Mouse (Mus musculus) adipocyte (in vitro differentiated cells): ENCODE results near the gene Spib.
A peak's percentile ranks its signal among the peaks of the same experiment; 100 is the strongest.

Experiments
- DNase-seq: peaks from one replicate; pipeline ENCODE4 v3.0.0-alpha.2; 2016; ENCODE audit warnings: low spot score

Spib gene

DNA sequence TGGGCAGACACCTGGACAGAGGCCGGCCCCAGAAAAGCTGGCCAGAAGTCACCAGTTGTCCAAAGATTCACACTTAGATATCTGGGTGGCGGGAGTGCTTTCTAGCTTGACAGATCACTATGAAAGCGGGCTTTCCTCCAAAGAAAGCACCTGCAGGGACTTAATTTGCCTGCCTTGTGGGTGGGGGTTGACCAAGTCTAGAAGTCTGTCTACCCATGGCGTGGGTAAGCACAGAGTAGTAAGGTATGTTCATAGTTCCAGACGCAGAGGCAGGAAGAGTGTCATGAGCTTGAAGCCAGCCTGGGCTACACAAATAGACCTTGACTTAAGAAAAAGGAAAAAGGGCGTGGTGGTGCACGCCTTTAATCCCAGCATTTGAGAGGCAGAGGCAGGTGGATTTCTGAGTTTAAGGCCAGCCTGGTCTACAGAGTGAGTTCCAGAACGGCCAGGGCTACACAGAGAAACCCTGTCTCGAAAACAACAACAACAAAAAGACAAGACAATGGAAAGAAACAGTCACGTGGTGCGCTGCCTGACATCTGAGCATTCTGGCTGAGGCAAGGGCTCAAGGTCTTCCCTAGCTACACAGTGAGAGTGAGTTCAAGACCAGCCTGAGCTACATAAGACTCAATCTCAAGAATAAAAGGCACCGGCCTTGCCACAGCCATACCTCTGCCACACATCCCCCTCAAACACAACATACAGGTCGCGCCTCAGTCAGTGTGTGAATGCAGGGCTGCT lies 5.3 kb downstream of the Spib start:
- no peak for DNase-seq

DNA sequence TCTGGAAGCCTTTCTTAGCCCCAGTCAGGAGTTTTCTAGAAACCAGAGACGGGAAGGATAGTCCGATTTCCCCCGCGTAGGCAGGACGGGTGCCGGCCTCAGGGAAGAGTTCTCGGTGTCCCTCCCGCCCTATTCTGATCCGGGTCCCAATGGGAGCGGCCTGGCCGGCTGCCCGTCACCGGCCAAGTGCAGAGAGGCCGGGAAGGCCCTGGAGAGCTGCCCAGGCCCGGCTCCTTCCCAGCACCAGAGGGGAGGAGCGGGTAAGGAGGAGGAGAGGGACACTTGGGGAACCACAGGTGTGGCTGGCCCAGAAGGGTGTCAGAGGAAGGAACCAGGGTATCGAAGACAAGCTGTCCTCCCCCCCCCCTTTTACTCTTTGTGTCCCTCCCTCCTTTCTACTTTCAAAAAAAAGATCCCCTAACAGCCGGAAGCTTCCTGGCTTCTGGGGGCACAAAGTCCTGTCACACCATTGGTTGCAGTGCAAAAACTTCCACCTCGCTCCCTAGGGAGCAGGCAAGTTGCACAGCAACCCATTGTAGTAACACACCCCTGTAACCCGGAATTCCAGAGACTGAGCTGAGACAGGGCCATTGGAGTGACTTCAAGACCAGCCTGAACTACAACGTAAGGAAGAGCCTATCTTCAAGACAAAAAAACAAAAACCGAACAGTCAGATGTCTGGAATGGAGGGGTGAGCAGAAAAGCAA lies 6.6 kb downstream of the Spib start:
- DNase-seq, result peak; percentile 84

DNA sequence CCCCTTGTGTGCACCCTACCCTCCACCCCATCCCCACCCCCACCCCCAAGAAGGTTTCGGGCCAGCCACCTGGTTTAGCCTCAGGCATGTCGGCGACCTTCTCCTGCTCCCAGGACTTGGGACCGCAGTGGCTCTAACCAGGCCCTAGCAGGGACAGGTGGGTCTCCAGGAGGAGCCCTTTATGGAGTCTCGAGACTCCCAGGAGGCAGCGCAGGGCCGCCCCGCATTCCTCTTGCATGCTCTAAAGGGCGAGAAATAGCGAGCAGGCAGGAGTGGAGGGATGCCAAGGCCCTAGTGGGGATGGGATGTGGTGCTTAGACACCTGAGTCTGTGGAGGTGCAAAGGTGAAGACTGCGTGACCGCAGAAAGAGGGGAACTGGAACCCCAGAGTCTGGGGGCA lies 7.4 kb downstream of the Spib start, which contains the start of gene Mybpc2:
Mybpc2 (minus strand) TSS at position 155 of the 400 bp plus-strand sequence.
- DNase-seq, result no peak

GRCm38 (mm10) chr7:44523056-44523455 lies 8.8 kb downstream of the Spib start:
- no peak for DNase-seq

DNA sequence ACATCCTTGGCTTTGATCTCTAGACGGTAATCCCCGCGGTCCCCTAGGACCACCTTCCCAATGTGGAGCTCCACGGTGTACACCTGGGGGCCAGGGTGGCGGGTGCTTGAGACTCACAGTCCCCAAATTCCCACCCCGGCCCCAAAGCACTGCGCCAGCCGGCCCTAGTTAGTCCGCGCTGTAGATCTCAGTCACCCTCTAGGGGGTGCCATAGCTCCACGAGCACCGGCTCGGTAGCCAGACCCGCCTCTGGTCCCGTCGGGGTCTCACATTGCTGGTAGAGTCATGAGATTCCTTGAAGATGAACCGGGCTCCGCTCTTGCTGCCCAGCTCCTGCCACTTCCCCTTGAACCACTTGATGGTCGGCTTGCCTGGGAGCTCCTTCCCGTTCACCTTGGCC lies 10.2 kb downstream of the Spib start:
- no peak for DNase-seq

DNA sequence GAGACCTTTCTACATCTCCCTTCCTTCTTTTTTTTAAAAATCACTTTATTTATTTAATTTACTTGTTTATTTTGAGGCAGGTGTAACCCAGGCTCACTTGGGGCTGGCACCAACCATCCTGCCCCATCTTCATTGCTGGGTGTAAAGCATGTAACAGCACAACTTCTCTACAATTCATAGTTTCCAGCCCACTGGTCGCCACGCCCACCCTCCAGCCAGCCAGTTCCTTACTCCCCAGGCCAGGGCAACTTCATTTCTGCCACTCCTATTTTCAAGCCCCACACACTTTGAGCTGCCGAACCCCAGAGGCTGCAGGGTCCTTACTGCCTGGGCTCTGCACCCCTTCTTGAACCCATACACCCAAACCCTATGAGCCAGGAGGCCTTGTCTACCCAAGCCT lies 10.9 kb downstream of the Spib start:
- DNase-seq, result no peak

GRCm38 (mm10) chr7:44519240-44519913 lies 12.5 kb downstream of the Spib start:
- DNase-seq, result no peak

- DNase-seq, result no peak
Observed at GRCm38 (mm10) chr7:44507491-44507890, 24.4 kb downstream of the Spib start.

DNA sequence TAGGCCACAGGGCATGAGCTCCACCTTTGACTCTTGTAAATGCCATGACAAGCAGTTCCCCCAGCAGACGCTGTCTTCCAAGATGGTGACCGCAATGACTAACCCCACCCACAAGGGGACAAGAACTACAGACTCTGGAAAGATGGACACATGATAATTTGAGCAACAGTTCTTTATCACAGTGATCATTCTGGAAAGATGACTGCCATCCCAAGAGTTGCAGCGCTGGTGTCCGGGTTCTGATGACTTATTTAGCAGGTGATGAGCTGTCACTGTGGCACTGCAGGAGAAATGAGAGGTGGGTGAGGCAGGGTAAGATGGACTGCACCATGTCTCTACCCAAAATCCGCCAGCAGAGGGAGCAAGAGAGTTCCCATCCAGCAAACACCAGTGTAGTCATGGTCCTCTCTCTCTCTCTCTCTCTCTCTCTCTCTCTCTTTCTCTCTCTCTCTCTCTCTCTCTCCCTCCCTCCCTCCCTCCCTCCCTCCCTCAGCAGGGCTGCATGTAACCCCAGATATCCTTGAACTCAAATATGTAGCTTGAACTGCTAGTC lies 30.2 kb downstream of the Spib start:
- DNase-seq, result peak; percentile 70

- DNase-seq, result no peak
Observed at GRCm38 (mm10) chr7:44500046-44500445, 31.8 kb downstream of the Spib start.

DNA sequence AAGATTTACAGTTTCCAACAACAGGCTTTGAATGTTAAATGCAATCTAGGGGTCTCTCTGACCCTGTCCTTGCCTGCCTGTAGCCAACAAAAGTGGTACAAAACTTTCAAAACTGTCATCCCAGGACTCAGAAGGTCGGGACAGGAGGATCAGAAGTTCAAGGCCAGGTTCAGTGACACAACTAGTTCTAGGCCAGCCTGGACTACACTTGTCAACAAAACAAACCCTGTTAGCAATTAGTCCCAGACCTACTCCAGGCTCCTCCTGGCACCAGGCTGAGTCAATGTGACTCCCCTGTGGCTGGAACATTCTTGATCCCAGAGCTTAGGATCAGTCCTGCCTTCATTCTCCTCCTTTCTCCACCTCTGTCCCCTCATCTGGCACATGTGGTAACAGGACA lies 32.9 kb downstream of the Spib start:
- no peak for DNase-seq

- no peak for DNase-seq
Observed at GRCm38 (mm10) chr7:44497361-44498055, 34.4 kb downstream of the Spib start.

GRCm38 (mm10) chr7:44496771-44497109 lies 35.1 kb downstream of the Spib start:
- DNase-seq, result no peak

DNA sequence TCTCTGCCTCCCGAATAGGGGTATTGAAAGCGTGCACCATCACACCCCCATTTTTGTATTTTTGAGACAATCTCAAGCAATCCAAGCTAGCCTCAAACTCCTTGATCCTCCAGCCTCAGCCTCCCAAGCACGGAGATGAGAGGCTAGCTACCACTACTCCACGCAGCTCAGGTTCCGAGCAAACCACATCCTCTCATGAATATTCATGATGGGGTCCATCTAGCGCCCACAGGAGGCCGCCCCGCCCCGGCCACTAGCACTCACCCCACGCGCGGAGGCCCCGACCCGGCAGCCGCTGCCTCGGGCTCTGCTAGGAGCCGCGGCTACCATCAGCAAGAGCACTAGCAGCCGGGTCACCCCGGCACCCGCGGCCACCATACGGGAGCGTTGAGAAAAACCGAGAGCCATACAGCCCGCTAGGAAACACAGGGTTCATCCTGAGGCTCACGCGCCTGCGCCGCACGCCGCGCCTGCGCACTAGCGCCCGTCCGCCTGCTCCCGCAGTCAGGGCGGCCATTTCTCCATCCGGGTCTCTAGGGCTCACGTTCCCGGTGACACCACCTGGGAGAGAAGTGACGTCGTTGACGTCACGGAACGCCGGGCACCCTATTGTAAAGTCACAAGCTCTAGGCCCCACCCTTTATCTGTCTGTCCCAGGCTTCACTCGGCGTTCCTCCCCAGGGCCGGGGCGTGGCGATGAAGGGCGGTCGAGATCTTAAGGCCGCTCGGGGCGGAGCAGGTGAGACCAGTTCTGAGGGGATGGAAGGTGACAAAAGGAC lies 35.7 kb downstream of the Spib start, which contains the start of the genes Emc10 and Fam71e1:
Emc10 (minus strand) TSS at position 538 of the 779 bp plus-strand sequence.
Fam71e1 (plus strand) TSS at position 590 of the 779 bp plus-strand sequence.
- DNase-seq, result peak; percentile 96

DNA sequence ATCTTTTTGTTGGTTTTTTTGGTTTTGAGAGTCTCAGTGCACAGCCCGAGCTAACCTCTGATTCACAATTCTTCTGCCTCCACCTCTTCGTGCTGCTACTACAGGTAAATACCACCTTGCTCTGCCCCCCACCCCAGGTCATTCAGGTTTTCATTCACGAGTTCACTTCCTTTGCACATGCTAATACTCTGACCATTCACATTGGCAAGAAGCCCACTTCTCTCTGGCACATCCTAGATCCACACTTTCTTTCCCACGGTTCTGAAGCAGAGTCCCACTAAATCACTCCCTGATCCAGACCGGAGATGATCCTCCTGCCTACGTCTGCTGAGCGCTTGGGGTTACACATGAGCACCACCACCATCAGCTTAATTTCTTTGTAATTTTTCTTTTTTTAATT lies 36.8 kb downstream of the Spib start:
- DNase-seq, result no peak

- no peak for DNase-seq
Observed at GRCm38 (mm10) chr7:44494681-44495080, 37.2 kb downstream of the Spib start.

- DNase-seq, result no peak
Observed at GRCm38 (mm10) chr7:44492166-44492826, 39.6 kb downstream of the Spib start.

- no peak for DNase-seq
Observed at GRCm38 (mm10) chr7:44491391-44491790, 40.5 kb downstream of the Spib start.

- DNase-seq, result no peak
Observed at GRCm38 (mm10) chr7:44490281-44490680, 41.6 kb downstream of the Spib start.

DNA sequence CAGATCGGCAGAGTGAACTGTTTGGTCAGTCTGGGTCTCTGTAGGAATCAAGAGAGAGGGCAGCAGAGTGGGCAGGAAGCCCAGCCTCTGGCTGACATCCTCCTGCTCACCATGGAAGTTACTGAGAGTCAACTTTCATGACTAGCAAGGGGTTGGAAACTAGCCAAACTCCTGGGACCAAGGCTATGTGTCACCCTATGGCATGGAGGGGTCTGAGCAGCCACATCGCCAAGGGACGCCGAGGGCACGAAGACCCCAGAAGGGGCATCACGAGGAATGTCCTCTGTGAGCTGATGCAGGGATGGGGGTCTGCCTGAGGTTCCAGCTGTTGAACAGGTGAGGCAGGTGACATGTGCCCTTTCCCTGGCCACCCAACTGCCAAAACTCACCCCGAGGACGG lies 43.3 kb downstream of the Spib start:
- DNase-seq, result no peak

DNA sequence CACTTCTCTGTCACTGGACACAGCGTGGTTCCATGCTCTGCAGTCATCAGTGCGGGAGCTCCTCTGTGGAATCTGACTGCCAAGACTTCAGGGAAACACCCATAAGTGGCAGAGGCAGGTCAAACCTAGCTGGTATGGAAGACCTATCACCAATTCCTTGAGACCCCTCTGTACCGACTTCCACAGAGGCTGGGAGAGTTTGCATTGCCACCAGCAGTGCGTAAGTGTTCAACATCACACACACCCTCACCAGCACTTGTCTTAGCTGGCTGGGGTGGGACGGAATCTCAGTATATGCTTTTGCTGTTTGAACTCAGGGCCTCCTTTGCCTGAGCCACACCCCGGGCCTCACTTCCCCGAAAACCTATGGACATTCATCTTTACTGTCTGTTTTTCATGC lies 43.9 kb downstream of the Spib start:
- DNase-seq, result no peak
